Mouse (Mus musculus): ENCODE results near the gene Tmem38a. TPM values are rescaled to one million over a fixed set of nuclear protein-coding genes. Genes with fewer than 3 reads are reported as not detected.

The Tmem38a gene
- polyA plus RNA-seq, 1 experiment from 2014 or later = 21.1 TPM

DNA sequence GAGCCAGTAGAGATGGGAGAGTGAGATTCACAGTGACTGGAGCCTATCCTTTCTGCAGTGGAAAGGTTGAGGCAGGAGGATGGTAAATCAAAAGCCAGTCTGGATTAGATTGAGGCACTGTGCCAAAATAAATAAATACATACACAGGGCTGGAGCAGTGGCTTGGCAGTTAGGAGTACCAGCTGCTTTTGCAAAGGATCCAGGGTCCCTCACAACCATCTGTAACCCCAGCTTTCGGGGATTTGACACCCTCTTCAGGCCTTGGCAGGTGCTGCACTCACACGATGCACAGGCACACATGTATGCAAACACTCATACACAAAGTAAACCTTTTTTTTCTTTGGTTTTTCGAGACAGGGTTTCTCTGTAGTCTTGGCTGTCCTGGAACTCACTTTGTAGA lies 5.4 kb downstream of the Tmem38a start:
- ATAC-seq (ENCODE audit: low FRiP score, low TSS enrichment) = no peak
- no peaks in the 10 kb centered on the region for H3K9me3 ChIP-seq (ENCODE audit: control insufficient read depth, low read length)
- H3K4me1 ChIP-seq (ENCODE audit: control insufficient read depth, insufficient read depth, low read length) = peaks cover 13% of the 10 kb centered on the region
- no peak overlapping the region for H3K9ac ChIP-seq (replicated peaks; ENCODE audit: low read length)
- DNase-seq = no peak
- no peak overlapping the region for H3K27ac ChIP-seq (replicated peaks; ENCODE audit: low read depth, low read length)
- H3K36me3 ChIP-seq (ENCODE audit: control insufficient read depth, insufficient read depth, low read length) = no peaks in the 10 kb centered on the region
- no peak overlapping the region for H3K4me2 ChIP-seq (ENCODE audit: low read length)
- WGBS = 79% methylated on average over 3 of the region's 3 CpGs
- no peak overlapping the region for H3K4me3 ChIP-seq (replicated peaks; ENCODE audit: low read depth, low read length)
- no peaks in the 10 kb centered on the region for H3K27me3 ChIP-seq (ENCODE audit: control insufficient read depth, insufficient read depth, low read length)

DNA sequence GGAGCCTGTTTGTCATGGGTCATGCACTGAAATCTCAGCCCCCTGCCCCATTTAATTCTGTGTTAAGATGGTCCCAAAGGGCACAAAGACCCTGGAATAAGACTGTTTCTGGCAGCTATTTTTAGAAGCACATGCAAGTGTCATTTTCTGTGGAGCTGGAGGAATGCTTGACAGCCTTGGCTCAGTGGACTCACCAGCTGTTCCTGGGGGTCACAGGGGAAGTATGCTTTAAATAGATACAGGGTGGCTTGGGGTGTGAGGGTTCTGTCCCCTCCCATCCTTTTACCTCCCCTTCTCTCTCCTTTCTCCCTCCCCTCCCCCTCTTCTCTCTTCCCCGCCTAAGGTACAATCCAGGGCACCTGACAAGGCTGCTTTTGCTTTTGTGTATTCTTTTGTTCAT lies 6.1 kb downstream of the Tmem38a start:
- H3K9me3 ChIP-seq (ENCODE audit: control insufficient read depth, low read length) = no peaks in the 10 kb centered on the region
- ATAC-seq (ENCODE audit: low FRiP score, low TSS enrichment) = no peak
- WGBS = 71% methylated on average over 1 of the region's 1 CpGs

DNA sequence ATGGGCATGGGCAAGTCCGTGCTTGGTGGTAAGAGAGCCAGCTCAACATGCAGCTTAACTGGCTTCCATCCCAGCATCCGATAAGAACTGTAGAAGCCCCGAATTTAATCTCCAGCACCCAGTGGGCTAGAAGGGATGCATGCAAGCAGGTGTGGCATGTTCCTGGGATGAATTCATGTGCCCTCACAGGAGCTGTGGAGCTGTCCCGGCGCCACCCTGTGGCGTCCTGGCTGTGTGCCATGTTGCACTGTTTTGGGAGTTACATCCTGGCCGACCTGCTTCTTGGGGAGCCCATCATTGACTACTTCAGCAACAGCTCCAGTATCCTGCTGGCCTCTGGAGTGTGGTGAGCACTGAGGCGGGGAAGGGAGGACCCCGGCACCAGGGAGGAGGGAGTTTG lies 7.5 kb downstream of the Tmem38a start:
- H3K4me2 ChIP-seq (ENCODE audit: low read length) = no peak overlapping the region
- no peaks in the 10 kb centered on the region for H3K36me3 ChIP-seq (ENCODE audit: control insufficient read depth, insufficient read depth, low read length)
- H3K9me3 ChIP-seq (ENCODE audit: control insufficient read depth, low read length) = no peaks in the 10 kb centered on the region
- no peak for DNase-seq
- no peak overlapping the region for H3K27ac ChIP-seq (replicated peaks; ENCODE audit: low read depth, low read length)
- H3K4me3 ChIP-seq (replicated peaks; ENCODE audit: low read depth, low read length) = no peak overlapping the region
- no peak overlapping the region for H3K9ac ChIP-seq (replicated peaks; ENCODE audit: low read length)
- H3K4me1 ChIP-seq (ENCODE audit: control insufficient read depth, insufficient read depth, low read length) = no peaks in the 10 kb centered on the region
- 73% methylated on average over 9 of the region's 9 CpGs for WGBS
- H3K27me3 ChIP-seq (ENCODE audit: control insufficient read depth, insufficient read depth, low read length) = no peaks in the 10 kb centered on the region
- no peak for ATAC-seq (ENCODE audit: low FRiP score, low TSS enrichment)

More for the DNA sequence above, 6.1 kb downstream of the Tmem38a start:
- Histone ChIP-seq H3K4me3 (replicated peaks; ENCODE audit: low read depth, low read length) (no peak overlapping the region), H3K27ac (replicated peaks; ENCODE audit: low read depth, low read length) (no peak overlapping the region), H3K36me3 (ENCODE audit: control insufficient read depth, insufficient read depth, low read length) (no peaks in the 10 kb centered on the region), H3K9ac (replicated peaks; ENCODE audit: low read length) (no peak overlapping the region), H3K27me3 (ENCODE audit: control insufficient read depth, insufficient read depth, low read length) (no peaks in the 10 kb centered on the region), H3K4me2 (ENCODE audit: low read length) (no peak overlapping the region), H3K4me1 (ENCODE audit: control insufficient read depth, insufficient read depth, low read length) (peaks cover 6% of the 10 kb centered on the region)
- DNase-seq = no peak

DNA sequence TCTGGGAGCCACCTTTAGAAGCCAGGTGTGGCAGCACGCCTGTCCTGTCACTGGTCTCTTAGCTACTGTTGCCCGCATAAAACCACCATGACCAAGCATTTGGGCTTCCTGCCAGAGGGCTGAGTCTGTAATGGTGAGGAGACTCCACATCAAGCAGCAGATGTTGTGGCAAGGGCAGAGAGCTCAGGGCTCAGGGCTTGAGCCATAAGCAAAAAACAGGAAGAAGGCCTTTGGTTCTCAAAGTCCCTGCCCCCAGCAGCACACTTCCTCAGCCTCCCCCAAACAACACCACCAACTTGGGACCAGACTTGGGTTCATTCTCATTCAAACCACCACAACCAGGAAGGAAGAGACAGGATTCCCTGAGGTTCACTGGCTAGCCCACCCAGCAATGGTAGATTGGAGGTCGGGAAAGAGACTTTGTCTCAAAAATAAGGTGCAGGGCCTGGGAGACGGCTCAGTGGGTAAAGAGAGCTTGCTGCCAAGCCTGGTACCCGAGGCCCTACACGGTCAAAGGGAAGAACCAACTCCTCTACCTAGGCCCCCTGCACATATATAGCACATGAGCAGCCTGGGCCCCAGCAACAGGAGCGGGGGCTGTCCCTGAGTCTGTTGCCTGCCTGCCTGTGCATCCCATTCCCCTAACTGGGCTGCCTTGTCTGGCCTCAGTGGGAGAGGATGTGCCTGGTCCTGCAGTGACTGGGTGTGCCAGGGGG lies 11.4 kb downstream of the Tmem38a start:
- no peak overlapping the region for H3K4me2 ChIP-seq (ENCODE audit: low read length)
- H3K9ac ChIP-seq (replicated peaks; ENCODE audit: low read length) = no peak overlapping the region
- H3K27ac ChIP-seq (replicated peaks; ENCODE audit: low read depth, low read length) = no peak overlapping the region
- ATAC-seq (ENCODE audit: low FRiP score, low TSS enrichment) (no peak), DNase-seq (peak; percentile 12)
- no peak overlapping the region for H3K4me3 ChIP-seq (replicated peaks; ENCODE audit: low read depth, low read length)
- H3K27me3 ChIP-seq (ENCODE audit: control insufficient read depth, insufficient read depth, low read length) = no peaks in the 10 kb centered on the region
- no peaks in the 10 kb centered on the region for H3K9me3 ChIP-seq (ENCODE audit: control insufficient read depth, low read length)
- WGBS = 85% methylated on average over 7 of the region's 7 CpGs
- no peaks in the 10 kb centered on the region for H3K36me3 ChIP-seq (ENCODE audit: control insufficient read depth, insufficient read depth, low read length)
- no peaks in the 10 kb centered on the region for H3K4me1 ChIP-seq (ENCODE audit: control insufficient read depth, insufficient read depth, low read length)

DNA sequence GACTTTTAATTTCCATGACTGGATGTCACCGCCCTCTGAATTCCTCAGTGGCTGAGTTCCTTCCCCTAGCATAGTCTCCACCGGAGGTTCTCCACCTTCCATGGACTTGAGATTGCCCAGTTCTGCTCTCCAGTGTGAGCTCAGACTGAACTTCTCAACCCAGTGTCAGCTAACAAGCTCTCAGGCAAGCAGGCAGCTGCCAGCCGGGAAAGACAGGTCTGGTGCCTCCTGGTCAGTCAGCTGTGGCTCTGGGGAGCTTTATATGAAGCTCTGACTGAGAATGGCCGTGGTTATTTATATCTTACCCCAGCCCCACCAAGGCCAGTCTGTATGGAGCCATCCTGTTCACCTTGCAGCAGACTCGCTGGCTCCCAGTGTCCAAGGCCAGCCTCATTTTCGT lies 12.5 kb downstream of the Tmem38a start:
- DNase-seq (no peak), ATAC-seq (ENCODE audit: low FRiP score, low TSS enrichment) (no peak)
- no peaks in the 10 kb centered on the region for H3K27me3 ChIP-seq (ENCODE audit: control insufficient read depth, insufficient read depth, low read length)
- no peak overlapping the region for H3K4me2 ChIP-seq (ENCODE audit: low read length)
- 79% methylated on average over 6 of the region's 6 CpGs for WGBS
- no peak overlapping the region for H3K4me3 ChIP-seq (replicated peaks; ENCODE audit: low read depth, low read length)
- H3K9ac ChIP-seq (replicated peaks; ENCODE audit: low read length) = no peak overlapping the region
- H3K9me3 ChIP-seq (ENCODE audit: control insufficient read depth, low read length) = no peaks in the 10 kb centered on the region
- H3K27ac ChIP-seq (replicated peaks; ENCODE audit: low read depth, low read length) = no peak overlapping the region
- H3K36me3 ChIP-seq (ENCODE audit: control insufficient read depth, insufficient read depth, low read length) = no peaks in the 10 kb centered on the region
- H3K4me1 ChIP-seq (ENCODE audit: control insufficient read depth, insufficient read depth, low read length) = no peaks in the 10 kb centered on the region

DNA sequence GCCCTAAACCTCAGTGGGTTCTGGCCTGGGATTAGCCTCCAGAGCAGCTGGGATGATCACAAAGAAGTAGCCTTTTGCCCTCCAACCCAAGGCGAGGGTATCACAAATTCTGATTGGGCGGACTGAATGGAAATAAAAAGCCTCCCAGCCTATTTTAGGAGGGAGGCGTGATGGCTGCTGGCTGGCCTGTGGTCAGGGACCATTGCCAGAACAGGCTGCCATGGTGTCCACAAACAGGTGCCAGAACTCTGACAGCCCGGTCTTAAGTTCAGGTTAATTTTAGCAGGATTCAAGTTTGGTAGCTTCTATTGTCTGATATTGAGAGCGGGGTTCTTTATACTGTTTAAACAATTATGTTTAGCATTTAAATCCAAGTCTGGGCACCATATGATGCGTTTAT lies 16.0 kb downstream of the Tmem38a start:
- no peak overlapping the region for H3K9ac ChIP-seq (replicated peaks; ENCODE audit: low read length)
- no peak for ATAC-seq (ENCODE audit: low FRiP score, low TSS enrichment)
- no peaks in the 10 kb centered on the region for H3K27me3 ChIP-seq (ENCODE audit: control insufficient read depth, insufficient read depth, low read length)
- DNase-seq = no peak
- H3K4me2 ChIP-seq (ENCODE audit: low read length) = no peak overlapping the region
- H3K9me3 ChIP-seq (ENCODE audit: control insufficient read depth, low read length) = no peaks in the 10 kb centered on the region
- 69% methylated on average over 6 of the region's 6 CpGs for WGBS
- no peaks in the 10 kb centered on the region for H3K4me1 ChIP-seq (ENCODE audit: control insufficient read depth, insufficient read depth, low read length)
- H3K36me3 ChIP-seq (ENCODE audit: control insufficient read depth, insufficient read depth, low read length) = no peaks in the 10 kb centered on the region
- H3K4me3 ChIP-seq (replicated peaks; ENCODE audit: low read depth, low read length) = no peak overlapping the region
- H3K27ac ChIP-seq (replicated peaks; ENCODE audit: low read depth, low read length) = no peak overlapping the region

DNA sequence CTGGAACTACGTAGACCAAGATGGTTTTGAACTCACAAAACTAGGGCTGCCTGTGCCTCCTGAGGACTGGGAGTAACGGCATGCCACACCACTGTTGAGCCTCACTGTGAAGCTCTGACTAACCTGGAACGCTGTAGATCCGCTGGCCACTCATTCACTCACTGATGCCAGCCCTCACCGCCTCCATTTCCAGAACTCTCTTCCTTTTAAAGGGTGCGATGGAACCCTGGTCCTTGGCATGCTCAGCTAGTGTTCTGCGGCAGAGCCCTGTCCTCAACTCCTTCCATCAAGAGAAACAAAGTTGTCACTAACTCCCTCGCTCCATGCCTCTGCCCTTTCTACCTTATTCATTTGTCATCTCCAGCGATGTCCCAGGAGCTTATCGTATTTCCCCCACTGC lies 17.0 kb downstream of the Tmem38a start:
- no peak for DNase-seq
- H3K4me3 ChIP-seq (replicated peaks; ENCODE audit: low read depth, low read length) = no peak overlapping the region
- no peaks in the 10 kb centered on the region for H3K4me1 ChIP-seq (ENCODE audit: control insufficient read depth, insufficient read depth, low read length)
- no peaks in the 10 kb centered on the region for H3K36me3 ChIP-seq (ENCODE audit: control insufficient read depth, insufficient read depth, low read length)
- H3K9me3 ChIP-seq (ENCODE audit: control insufficient read depth, low read length) = no peaks in the 10 kb centered on the region
- no peak overlapping the region for H3K9ac ChIP-seq (replicated peaks; ENCODE audit: low read length)
- no peak overlapping the region for H3K27ac ChIP-seq (replicated peaks; ENCODE audit: low read depth, low read length)
- H3K4me2 ChIP-seq (ENCODE audit: low read length) = no peak overlapping the region
- no peak for ATAC-seq (ENCODE audit: low FRiP score, low TSS enrichment)
- 91% methylated on average over 10 of the region's 10 CpGs for WGBS
- no peaks in the 10 kb centered on the region for H3K27me3 ChIP-seq (ENCODE audit: control insufficient read depth, insufficient read depth, low read length)

DNA sequence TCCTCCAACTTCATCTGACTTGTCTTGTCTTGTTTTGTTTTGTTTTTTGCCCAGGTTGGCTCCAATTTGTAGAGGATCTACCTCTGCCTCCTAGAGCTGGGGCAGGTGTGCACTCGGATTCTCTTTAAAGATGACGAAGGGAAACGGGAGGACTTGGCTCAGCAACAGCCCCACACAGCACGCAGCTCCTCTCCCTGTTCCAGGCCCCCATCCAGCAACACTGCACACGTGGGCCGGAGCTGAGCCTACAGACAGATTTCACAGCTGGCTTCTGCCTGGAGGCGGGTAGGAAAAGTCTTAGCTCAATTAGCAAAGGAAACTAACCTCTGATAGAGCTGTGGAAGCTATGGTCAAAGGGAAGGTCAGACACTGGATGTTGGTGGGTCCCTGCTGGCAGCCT lies 17.4 kb downstream of the Tmem38a start:
- 85% methylated on average over 7 of the region's 7 CpGs for WGBS
- no peak for ATAC-seq (ENCODE audit: low FRiP score, low TSS enrichment)
- no peak overlapping the region for H3K4me3 ChIP-seq (replicated peaks; ENCODE audit: low read depth, low read length)

DNA sequence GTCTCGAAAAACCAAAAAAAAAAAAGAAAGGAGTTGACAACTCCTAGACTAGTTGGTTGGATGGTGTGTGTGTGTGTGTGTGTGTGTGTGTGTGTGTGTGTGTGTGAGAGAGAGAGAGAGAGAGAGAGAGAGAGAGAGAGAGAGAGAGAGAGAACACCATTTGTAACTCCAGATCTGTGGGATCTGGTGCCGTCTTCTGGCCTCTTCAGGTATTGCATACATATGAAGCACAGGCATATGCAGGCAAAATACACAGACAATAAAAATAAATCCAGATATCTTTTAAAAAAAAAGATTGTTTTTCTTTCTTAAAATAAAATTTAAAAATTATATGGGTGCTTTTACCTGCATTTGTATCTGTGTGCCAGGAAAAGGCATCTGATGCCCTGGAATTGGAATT lies 18.3 kb downstream of the Tmem38a start:
- ATAC-seq (ENCODE audit: low FRiP score, low TSS enrichment) = no peak
- WGBS = 56% methylated on average over 2 of the region's 2 CpGs
- DNase-seq = peak; percentile 14
- Histone ChIP-seq H3K27ac (replicated peaks; ENCODE audit: low read depth, low read length) (no peak overlapping the region), H3K9me3 (ENCODE audit: control insufficient read depth, low read length) (no peaks in the 10 kb centered on the region), H3K4me2 (ENCODE audit: low read length) (no peak overlapping the region), H3K9ac (replicated peaks; ENCODE audit: low read length) (no peak overlapping the region), H3K27me3 (ENCODE audit: control insufficient read depth, insufficient read depth, low read length) (no peaks in the 10 kb centered on the region), H3K36me3 (ENCODE audit: control insufficient read depth, insufficient read depth, low read length) (no peaks in the 10 kb centered on the region), H3K4me3 (replicated peaks; ENCODE audit: low read depth, low read length) (no peak overlapping the region), H3K4me1 (ENCODE audit: control insufficient read depth, insufficient read depth, low read length) (no peaks in the 10 kb centered on the region)

More for the DNA sequence above, 17.4 kb downstream of the Tmem38a start:
- no peaks in the 10 kb centered on the region for H3K9me3 ChIP-seq (ENCODE audit: control insufficient read depth, low read length)
- no peaks in the 10 kb centered on the region for H3K27me3 ChIP-seq (ENCODE audit: control insufficient read depth, insufficient read depth, low read length)
- DNase-seq = no peak
- no peak overlapping the region for H3K27ac ChIP-seq (replicated peaks; ENCODE audit: low read depth, low read length)
- no peaks in the 10 kb centered on the region for H3K36me3 ChIP-seq (ENCODE audit: control insufficient read depth, insufficient read depth, low read length)
- no peak overlapping the region for H3K4me2 ChIP-seq (ENCODE audit: low read length)
- no peak overlapping the region for H3K9ac ChIP-seq (replicated peaks; ENCODE audit: low read length)
- no peaks in the 10 kb centered on the region for H3K4me1 ChIP-seq (ENCODE audit: control insufficient read depth, insufficient read depth, low read length)

All from midbrain, embryonic 14.5 days (tissue).